Mouse (Mus musculus) activated CD4-positive, CD25-positive, alpha-beta regulatory T cell (primary cell): ENCODE results near the gene Stxbp5. TPM values are rescaled to one million over a fixed set of nuclear protein-coding genes. Genes with fewer than 3 reads are reported as not detected.

Experiments used
- polyA plus RNA-seq, 2 experiments: library from polyadenylated mRNA; unstranded; fragments of 100-300 nt; shearing (Covaris generic); gene quantifications; one replicate each; pipeline ENCODE4 v1.2.1; 2017

Gene Stxbp5
- polyA plus RNA-seq = 10 to 100 TPM; 11.6 to 34.5 TPM

GRCm38 (mm10) chr10:9901071-9901696, at the start of gene Stxbp5:
Gene Stxbp5, minus strand, starts transcription at chr10:9901079.

Other genes with a start within 250 kb of the Stxbp5 start
- not detected for gene Samd5, start 225.9 kb downstream of the Stxbp5 start, polyA plus RNA-seq